Mouse (Mus musculus) heart, embryonic 13.5 days (tissue): ENCODE measurements around the gene Lrch3. TPM values are rescaled to one million over a fixed set of nuclear protein-coding genes. Genes with fewer than 3 reads are reported as not detected.
A peak's percentile ranks its signal among the peaks of the same experiment; 100 is the strongest.

Experiments used
- ATAC-seq: fragments of 200-750 bp; cut with Nextera tagmentation; 2 replicates; pipeline ENCODE4 v1.8.0; 2017; ENCODE audit warnings: moderate TSS enrichment; ENCODE audit not compliant: insufficient number of reproducible peaks, low FRiP score, low TSS enrichment; ENCODE audit errors: extremely low read depth
- H3K27ac ChIP-seq: fragments of 300-500 bp; sonication (generic); replicated peaks from 2 replicates; pipeline ENCODE4 v1.5.1; 2015; ENCODE audit warnings: moderate library complexity, mild to moderate bottlenecking, inconsistent platforms
- H3K27me3 ChIP-seq: fragments of 300-500 bp; sonication (generic); replicated peaks from 2 replicates; pipeline ENCODE4 v1.6.1; 2015; ENCODE audit warnings: mild to moderate bottlenecking, inconsistent platforms
- H3K36me3 ChIP-seq: fragments of 300-500 bp; sonication (generic); 2 replicates; pipeline ENCODE4 v1.6.1; 2015; ENCODE audit warnings: mild to moderate bottlenecking, inconsistent platforms
- H3K4me1 ChIP-seq: fragments of 300-500 bp; sonication (generic); 2 replicates; pipeline ENCODE4 v1.6.1; 2015; ENCODE audit warnings: inconsistent platforms
- H3K4me2 ChIP-seq: fragments of 300-500 bp; sonication (generic); 2 replicates; pipeline ENCODE4 v1.6.1; 2015; ENCODE audit warnings: inconsistent platforms, mild to moderate bottlenecking, moderate library complexity
- H3K4me3 ChIP-seq: fragments of 300-500 bp; sonication (generic); 2 replicates; pipeline ENCODE4 v1.5.1; 2015; ENCODE audit warnings: moderate library complexity, mild to moderate bottlenecking, inconsistent platforms
- H3K9ac ChIP-seq: fragments of 300-500 bp; sonication (generic); 2 replicates; pipeline ENCODE4 v1.6.1; 2015; ENCODE audit warnings: inconsistent platforms, mild to moderate bottlenecking, moderate library complexity
- H3K9me3 ChIP-seq: fragments of 300-500 bp; sonication (generic); 2 replicates; pipeline ENCODE4 v1.6.1; 2016; ENCODE audit warnings: inconsistent platforms
- WGBS: fragments of 180-500 bp; shearing (Covaris S2); methylation state at CpG from one replicate; pipeline ENCODE4 v1.1.7; 2015; ENCODE audit warnings: mixed read lengths; 5-methylcytosine and 5-hydroxymethylcytosine counted together
- polyA plus RNA-seq: library from polyadenylated mRNA; unstranded; fragments of >200 nt; fragmentation: Nextera tagmentation; extraction: Ambion mirVana; gene quantifications from 2 replicates; pipeline ENCODE4 v1.2.1, GENCODE M21; 2015

Lrch3 gene
- polyA plus RNA-seq, 1 experiment from 2014 or later = 16.4 TPM

DNA sequence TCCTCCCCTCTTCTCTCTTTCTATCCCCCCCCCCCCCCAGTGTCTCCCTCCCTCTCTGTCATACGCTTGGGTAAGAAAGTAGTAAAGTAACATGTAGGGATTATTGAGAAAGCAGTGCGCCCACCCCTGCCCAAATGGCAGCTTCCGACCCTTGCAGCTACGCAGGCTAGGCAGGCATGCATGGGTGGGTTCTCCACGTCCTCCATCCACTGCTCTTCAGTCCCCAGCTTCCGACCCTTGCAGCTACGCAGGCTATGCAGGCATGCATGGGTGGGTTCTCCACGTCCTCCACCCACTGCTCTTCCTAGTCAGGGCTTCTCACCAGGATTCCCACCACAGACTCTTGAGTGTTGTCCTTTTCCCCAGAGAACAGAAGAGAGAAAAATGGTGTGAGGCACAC lies 34.1 kb downstream of the Lrch3 start:
- H3K27ac ChIP-seq = no peak overlapping the region
- no peak overlapping the region for H3K4me2 ChIP-seq
- H3K27me3 ChIP-seq = no peaks in the 10 kb centered on the region
- H3K36me3 ChIP-seq = peaks cover 9% of the 10 kb centered on the region
- H3K4me1 ChIP-seq = peaks cover 8% of the 10 kb centered on the region; the same call in 1 of the 2 replicates
- no peak overlapping the region for H3K9ac ChIP-seq
- no peak overlapping the region for H3K4me3 ChIP-seq
- H3K9me3 ChIP-seq = 0 out of 2 replicates have a peak, but pooled peaks cover 4% of the 10 kb centered on the region
- ATAC-seq = no peak
- 85% methylated on average over 8 of the region's 8 CpGs for WGBS

GRCm38 (mm10) chr16:32948656-32949055 lies 34.8 kb downstream of the Lrch3 start:
- no peak overlapping the region for H3K4me3 ChIP-seq
- 0 out of 2 replicates have a peak, but pooled peaks cover 4% of the 10 kb centered on the region for H3K9me3 ChIP-seq
- 78% methylated on average over 5 of the region's 5 CpGs for WGBS
- no peaks in the 10 kb centered on the region for H3K27me3 ChIP-seq
- peaks cover 8% of the 10 kb centered on the region; the same call in 1 of the 2 replicates for H3K4me1 ChIP-seq
- peaks cover 11% of the 10 kb centered on the region for H3K36me3 ChIP-seq
- H3K4me2 ChIP-seq = no peak overlapping the region
- ATAC-seq = no peak
- no peak overlapping the region for H3K27ac ChIP-seq
- no peak overlapping the region for H3K9ac ChIP-seq

DNA sequence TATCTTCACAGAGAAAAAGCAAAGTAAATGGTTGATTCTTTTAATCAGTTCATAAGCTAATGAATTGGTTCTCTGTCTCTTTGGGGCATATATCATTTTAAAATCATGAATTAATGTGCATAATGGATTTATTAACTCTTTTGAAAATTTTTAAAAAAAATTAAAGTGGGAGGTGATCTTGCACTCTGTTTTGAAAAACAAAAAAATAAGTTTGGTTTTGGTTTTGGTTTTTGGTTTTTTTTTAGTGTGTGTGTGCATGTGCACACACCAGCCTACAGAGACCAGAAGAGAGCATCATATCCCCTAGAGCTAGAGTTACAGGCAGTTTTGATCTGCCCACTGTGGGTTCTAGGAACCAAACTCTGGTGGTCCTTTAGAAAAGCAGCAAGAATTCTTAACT lies 35.4 kb downstream of the Lrch3 start:
- Histone ChIP-seq H3K27me3 (no peaks in the 10 kb centered on the region), H3K36me3 (peaks cover 17% of the 10 kb centered on the region), H3K9me3 (0 out of 2 replicates have a peak, but pooled peaks cover 4% of the 10 kb centered on the region), H3K4me2 (no peak overlapping the region), H3K9ac (no peak overlapping the region), H3K4me1 (peaks cover 8% of the 10 kb centered on the region; the same call in 1 of the 2 replicates), H3K27ac (no peak overlapping the region), H3K4me3 (no peak overlapping the region)
- no peak for ATAC-seq

DNA sequence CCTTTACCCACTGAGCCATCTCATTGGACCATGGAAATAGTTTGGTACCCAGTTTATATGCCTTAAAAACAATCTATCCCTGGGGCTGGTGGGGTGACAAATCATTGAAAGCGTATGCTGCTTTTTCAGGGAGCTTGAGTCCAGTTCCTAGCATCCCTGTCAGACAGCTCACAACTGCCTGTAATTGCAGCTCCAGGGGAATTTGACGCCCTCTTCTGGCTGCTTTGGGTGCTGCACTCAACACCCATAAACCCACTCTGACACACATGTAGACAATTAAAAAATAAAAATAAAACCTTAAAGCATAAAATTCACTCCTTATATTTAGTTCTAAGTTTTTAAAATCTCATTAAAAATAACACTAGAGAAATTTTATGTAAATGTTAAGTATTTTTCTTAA lies 37.2 kb downstream of the Lrch3 start:
- WGBS = 88% methylated on average over 2 of the region's 2 CpGs
- H3K4me1 ChIP-seq = peaks cover 8% of the 10 kb centered on the region; the same call in 1 of the 2 replicates
- H3K36me3 ChIP-seq = peaks cover 30% of the 10 kb centered on the region
- H3K4me3 ChIP-seq = no peak overlapping the region
- H3K27ac ChIP-seq = no peak overlapping the region
- no peaks in the 10 kb centered on the region for H3K27me3 ChIP-seq
- H3K9ac ChIP-seq = no peak overlapping the region
- ATAC-seq = no peak
- no peak overlapping the region for H3K4me2 ChIP-seq
- 0 out of 2 replicates have a peak, but pooled peaks cover 4% of the 10 kb centered on the region for H3K9me3 ChIP-seq

- Histone ChIP-seq H3K4me1 (no peaks in the 10 kb centered on the region), H3K4me3 (no peak overlapping the region), H3K27me3 (no peaks in the 10 kb centered on the region), H3K27ac (no peak overlapping the region), H3K9ac (no peak overlapping the region), H3K9me3 (0 out of 2 replicates have a peak, but pooled peaks cover 4% of the 10 kb centered on the region), H3K4me2 (no peak overlapping the region), H3K36me3 (peaks cover 51% of the 10 kb centered on the region)
- no peak for ATAC-seq
- 76% methylated on average over 5 of the region's 5 CpGs for WGBS
These were observed 39.9 kb downstream of the Lrch3 start for GRCm38 (mm10) chr16:32953806-32954205.

DNA sequence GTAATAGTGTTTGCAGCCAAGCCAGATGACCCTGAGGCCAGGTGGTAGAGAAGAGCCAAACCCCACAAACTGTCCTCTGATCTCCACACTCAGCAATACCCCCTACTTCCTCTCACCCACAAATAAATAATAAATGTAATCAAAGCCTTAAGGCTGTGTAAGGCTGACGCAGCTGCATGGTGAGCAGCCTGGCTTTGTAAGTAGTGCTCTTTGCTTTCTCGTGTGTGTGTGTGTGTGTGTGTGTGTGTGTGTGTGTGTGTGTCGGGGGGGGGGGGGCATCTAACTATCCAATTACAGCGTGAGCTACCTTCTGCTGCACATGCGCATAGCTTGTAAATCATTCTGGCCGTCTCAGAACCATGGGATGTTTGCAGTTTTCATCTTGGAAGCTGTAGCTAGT lies 40.4 kb downstream of the Lrch3 start:
- no peaks in the 10 kb centered on the region for H3K27me3 ChIP-seq
- no peaks in the 10 kb centered on the region for H3K4me1 ChIP-seq
- no peak overlapping the region for H3K9ac ChIP-seq
- 0 out of 2 replicates have a peak, but pooled peaks cover 4% of the 10 kb centered on the region for H3K9me3 ChIP-seq
- no peak overlapping the region for H3K4me2 ChIP-seq
- no peak overlapping the region for H3K27ac ChIP-seq
- H3K36me3 ChIP-seq = peaks cover 54% of the 10 kb centered on the region
- ATAC-seq = no peak
- WGBS = 88% methylated on average over 6 of the region's 6 CpGs
- no peak overlapping the region for H3K4me3 ChIP-seq

DNA sequence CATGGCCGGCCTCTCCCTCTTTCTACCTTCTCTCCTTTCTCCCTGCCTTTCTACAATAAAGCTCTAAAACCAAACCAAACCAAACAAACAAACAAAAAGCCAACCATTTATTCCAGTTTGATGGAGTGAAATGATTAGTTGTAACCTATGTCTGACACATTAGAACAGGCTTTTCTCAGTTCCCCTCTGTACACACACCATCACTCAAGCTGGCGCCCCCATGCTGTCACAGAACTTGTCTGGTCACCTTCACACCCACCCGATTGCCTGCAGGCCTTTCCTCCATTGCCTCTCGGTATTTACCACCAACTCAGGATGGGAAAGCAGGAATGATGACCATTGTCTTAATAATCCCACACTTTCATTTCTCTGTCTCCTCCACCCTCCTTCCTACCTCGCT lies 43.0 kb downstream of the Lrch3 start:
- no peaks in the 10 kb centered on the region for H3K9me3 ChIP-seq
- 69% methylated on average over 5 of the region's 5 CpGs for WGBS
- H3K4me3 ChIP-seq = no peak overlapping the region
- H3K4me2 ChIP-seq = no peak overlapping the region
- no peaks in the 10 kb centered on the region for H3K4me1 ChIP-seq
- no peak overlapping the region for H3K9ac ChIP-seq
- H3K27ac ChIP-seq = no peak overlapping the region
- no peak for ATAC-seq
- peaks cover 70% of the 10 kb centered on the region for H3K36me3 ChIP-seq
- no peaks in the 10 kb centered on the region for H3K27me3 ChIP-seq

DNA sequence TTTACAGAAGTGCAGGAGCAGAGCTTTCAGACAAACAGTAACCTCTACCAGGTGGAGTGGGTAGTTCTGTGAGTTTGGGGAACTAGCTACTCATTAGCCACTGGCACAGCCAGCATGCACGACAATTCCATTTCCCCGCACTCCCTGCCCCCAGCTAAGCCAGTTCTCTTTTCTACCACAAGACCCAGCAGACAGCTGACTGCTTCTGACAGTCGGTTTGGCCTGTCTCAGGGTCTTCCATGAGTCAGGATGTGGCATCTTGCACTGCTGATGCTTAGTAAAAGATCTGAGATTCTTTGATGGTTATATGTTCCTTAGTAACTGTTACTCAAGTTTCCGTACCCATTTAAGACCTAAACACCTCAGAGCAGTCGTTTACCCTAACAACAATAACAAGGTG lies 58.6 kb downstream of the Lrch3 start:
- Histone ChIP-seq H3K9ac (no peak overlapping the region), H3K27me3 (no peaks in the 10 kb centered on the region), H3K4me3 (no peak overlapping the region), H3K4me1 (no peaks in the 10 kb centered on the region), H3K4me2 (no peak overlapping the region), H3K9me3 (no peaks in the 10 kb centered on the region), H3K36me3 (peaks cover 48% of the 10 kb centered on the region), H3K27ac (no peak overlapping the region)
- ATAC-seq = no peak
- WGBS = 72% methylated on average over 5 of the region's 5 CpGs

DNA sequence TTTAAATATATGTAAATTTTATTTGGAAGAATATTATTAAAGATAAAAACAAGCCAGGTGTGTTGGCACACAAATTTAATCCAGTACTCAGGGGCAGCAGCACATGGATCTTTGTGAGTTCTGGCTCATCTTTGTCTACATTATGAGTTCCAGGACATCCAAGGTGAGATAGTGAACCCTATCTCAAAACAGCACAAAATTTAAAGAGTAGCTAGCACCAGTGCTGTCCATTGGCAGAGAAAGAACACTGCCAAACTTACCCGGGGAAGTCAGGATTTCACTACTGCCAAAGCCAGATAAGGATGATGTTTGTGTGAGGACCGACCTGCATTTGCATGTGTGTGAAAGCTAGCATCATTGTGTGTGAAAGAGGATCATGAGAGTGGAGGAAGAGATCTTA lies 59.1 kb downstream of the Lrch3 start:
- no peak overlapping the region for H3K27ac ChIP-seq
- no peaks in the 10 kb centered on the region for H3K9me3 ChIP-seq
- 52% methylated on average over 2 of the region's 2 CpGs for WGBS
- H3K27me3 ChIP-seq = no peaks in the 10 kb centered on the region
- no peaks in the 10 kb centered on the region for H3K4me1 ChIP-seq
- H3K4me2 ChIP-seq = no peak overlapping the region
- H3K36me3 ChIP-seq = peaks cover 52% of the 10 kb centered on the region
- no peak overlapping the region for H3K9ac ChIP-seq
- no peak for ATAC-seq
- H3K4me3 ChIP-seq = no peak overlapping the region

- no peaks in the 10 kb centered on the region for H3K27me3 ChIP-seq
- H3K4me2 ChIP-seq = no peak overlapping the region
- no peak overlapping the region for H3K27ac ChIP-seq
- no peaks in the 10 kb centered on the region for H3K9me3 ChIP-seq
- WGBS = 96% methylated on average over 1 of the region's 1 CpGs
- no peaks in the 10 kb centered on the region for H3K4me1 ChIP-seq
- peaks cover 78% of the 10 kb centered on the region for H3K36me3 ChIP-seq
- no peak overlapping the region for H3K4me3 ChIP-seq
- no peak for ATAC-seq
- no peak overlapping the region for H3K9ac ChIP-seq
These were observed 66.3 kb downstream of the Lrch3 start for GRCm38 (mm10) chr16:32980227-32980626.

- Histone ChIP-seq H3K27ac (no peak overlapping the region), H3K9me3 (no peaks in the 10 kb centered on the region), H3K4me1 (no peaks in the 10 kb centered on the region), H3K9ac (no peak overlapping the region), H3K36me3 (peaks cover 83% of the 10 kb centered on the region), H3K4me3 (no peak overlapping the region), H3K27me3 (no peaks in the 10 kb centered on the region), H3K4me2 (no peak overlapping the region)
- WGBS = 76% methylated on average over 4 of the region's 4 CpGs
- peak; percentile 77 for ATAC-seq
These were observed 67.5 kb downstream of the Lrch3 start for GRCm38 (mm10) chr16:32981405-32981804.

- Histone ChIP-seq H3K4me2 (no peak overlapping the region), H3K27ac (no peak overlapping the region), H3K4me3 (no peak overlapping the region), H3K27me3 (no peaks in the 10 kb centered on the region), H3K9me3 (no peaks in the 10 kb centered on the region), H3K9ac (no peak overlapping the region), H3K36me3 (peaks cover 90% of the 10 kb centered on the region), H3K4me1 (no peaks in the 10 kb centered on the region)
- ATAC-seq = no peak
- WGBS = 83% methylated on average over 2 of the region's 2 CpGs
These were observed 70.7 kb downstream of the Lrch3 start for GRCm38 (mm10) chr16:32984631-32985030.
